Mouse (Mus musculus) midbrain, embryonic 14.5 days (tissue): ENCODE measurements at regions not wholly inside any gene's neighbourhood (a gene's known extent, or its start where the extent isn't known, plus 50 kb on each side); places are given as distances from the start of the nearest gene placed in this dataset.

Experiments
- ATAC-seq: fragments of 200-750 bp; cut with Nextera tagmentation; 2 replicates; pipeline ENCODE4 v1.8.0; 2017; ENCODE audit warnings: moderate number of reproducible peaks, moderate library complexity; ENCODE audit not compliant: low FRiP score, low TSS enrichment
- DNase-seq: peaks from one replicate; pipeline ENCODE4 v3.0.0-alpha.2; 2015
- H3K27ac ChIP-seq: fragments of 300-500 bp; sonication (generic); replicated peaks from 2 replicates; pipeline ENCODE4 v1.5.1; 2014; ENCODE audit warnings: mild to moderate bottlenecking, low read depth, low read length, moderate library complexity
- H3K27me3 ChIP-seq: fragments of 300-500 bp; sonication (generic); 2 replicates; pipeline ENCODE4 v1.6.1; 2014; ENCODE audit warnings: low read length, control low read depth, mixed read lengths; ENCODE audit not compliant: control insufficient read depth, insufficient read depth
- H3K36me3 ChIP-seq: fragments of 300-500 bp; sonication (generic); 2 replicates; pipeline ENCODE4 v1.6.1; 2014; ENCODE audit warnings: low read length, control low read depth; ENCODE audit not compliant: control insufficient read depth, insufficient read depth
- H3K4me1 ChIP-seq: fragments of 300-500 bp; sonication (generic); 2 replicates; pipeline ENCODE4 v1.6.1; 2014; ENCODE audit warnings: mild to moderate bottlenecking, antibody characterized with exemption, low read length, control low read depth; ENCODE audit not compliant: control insufficient read depth, insufficient read depth
- H3K4me2 ChIP-seq: fragments of 300-500 bp; sonication (generic); 2 replicates; pipeline ENCODE4 v1.6.1; 2014; ENCODE audit warnings: mild to moderate bottlenecking, low read length, moderate library complexity
- H3K4me3 ChIP-seq: fragments of 300-500 bp; sonication (generic); replicated peaks from 2 replicates; pipeline ENCODE4 v1.5.1; 2014; ENCODE audit warnings: low read depth, low read length
- H3K9ac ChIP-seq: fragments of 300-500 bp; sonication (generic); replicated peaks from 2 replicates; pipeline ENCODE4 v1.6.1; 2014; ENCODE audit warnings: mild to moderate bottlenecking, low read length, moderate library complexity
- H3K9me3 ChIP-seq: fragments of 300-500 bp; sonication (generic); 2 replicates; pipeline ENCODE4 v1.6.1; 2016; ENCODE audit warnings: low read length, control low read depth, mixed read lengths; ENCODE audit not compliant: control insufficient read depth
- WGBS: fragments of 180-500 bp; shearing (Covaris S2); extraction: QIAGEN DNeasy Blood & Tissue Kit; methylation state at CpG from one replicate; pipeline ENCODE4 v1.1.7; 2014; 5-methylcytosine and 5-hydroxymethylcytosine counted together

- ATAC-seq (no peak), DNase-seq (no peak)
- Histone ChIP-seq H3K9me3 (no peaks in the 10 kb centered on the region), H3K27ac (no peak overlapping the region), H3K4me1 (no peaks in the 10 kb centered on the region), H3K9ac (no peak overlapping the region), H3K4me2 (no peak overlapping the region), H3K4me3 (no peak overlapping the region), H3K27me3 (no peaks in the 10 kb centered on the region), H3K36me3 (no peaks in the 10 kb centered on the region)
- WGBS: 86% methylated on average over 5 of the region's 5 CpGs
Measured at GRCm38 (mm10) chr16:50125564-50125963, 306.6 kb downstream of the Bbx start.

DNA sequence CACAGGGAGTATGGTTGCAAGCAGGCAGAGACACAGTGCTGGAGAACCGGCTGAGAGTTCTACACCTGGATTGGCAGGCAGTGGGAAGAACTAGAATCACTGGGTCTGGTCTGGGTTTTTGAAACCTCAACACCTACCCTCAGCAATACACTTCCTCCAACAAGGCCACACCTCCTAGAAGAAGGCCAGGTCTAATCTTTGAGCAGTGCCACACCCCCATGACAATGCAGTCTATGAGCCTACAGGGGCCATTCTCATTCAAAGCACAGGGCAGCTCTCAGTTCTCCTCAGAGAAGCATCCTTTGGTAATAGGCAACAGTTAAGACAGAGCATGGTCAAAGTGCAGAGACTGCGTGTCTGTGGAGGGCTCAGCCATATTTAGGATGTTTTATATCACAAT is 300.8 kb downstream of the Bbx start:
- H3K4me1 ChIP-seq: no peaks in the 10 kb centered on the region
- DNase-seq (no peak), ATAC-seq (no peak)
- no peak overlapping the region for H3K27ac ChIP-seq
- H3K9ac ChIP-seq: no peak overlapping the region
- no peak overlapping the region for H3K4me2 ChIP-seq
- no peak overlapping the region for H3K4me3 ChIP-seq
- 92% methylated on average over 2 of the region's 2 CpGs for WGBS
- H3K36me3 ChIP-seq: no peaks in the 10 kb centered on the region
- H3K9me3 ChIP-seq: no peaks in the 10 kb centered on the region
- no peaks in the 10 kb centered on the region for H3K27me3 ChIP-seq
